Mouse (Mus musculus): Measurements from ENCODE around the gene Opcml. TPM values are rescaled to one million over a fixed set of nuclear protein-coding genes. Genes with fewer than 3 reads are reported as not detected.

Gene Opcml
- total and polyA plus RNA-seq, 2 experiments from 2014 or later = 48.3 to 140 TPM

DNA sequence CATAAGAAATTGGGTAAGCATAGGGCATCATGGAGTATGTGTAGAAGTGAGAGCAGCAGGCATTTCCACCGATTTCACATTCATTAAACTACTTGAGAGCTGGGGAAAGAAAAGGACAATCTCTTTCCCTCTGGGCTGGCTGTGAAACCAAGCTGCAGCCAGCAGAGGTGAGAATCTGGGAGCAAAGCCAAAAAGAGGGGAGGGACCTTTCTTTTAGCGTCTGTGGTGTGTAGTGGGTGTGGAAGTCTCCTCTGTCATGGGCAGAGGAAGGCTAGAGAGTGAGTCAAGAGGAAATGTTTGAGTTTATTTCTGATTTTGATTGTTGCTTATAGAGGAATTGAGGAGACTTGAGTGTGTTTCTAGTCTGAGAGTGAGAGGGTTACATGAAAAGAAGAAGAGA lies 172.8 kb downstream of the Opcml start:
- H3K27me3 ChIP-seq (ENCODE audit: insufficient read depth, low read length) = no peaks in the 10 kb centered on the region
- H3K27ac ChIP-seq (ENCODE audit: low read depth, low read length) = no peak overlapping the region
- DNase-seq = no peak
- no peaks in the 10 kb centered on the region for H3K36me3 ChIP-seq (ENCODE audit: insufficient read depth)
- H3K4me3 ChIP-seq (ENCODE audit: low read depth, low read length) = no peak overlapping the region
- ATAC-seq = no peak
- no peaks in the 10 kb centered on the region for H3K4me1 ChIP-seq (ENCODE audit: insufficient read depth)
- no peak for TF ChIP-seq CTCF (IDR thresholded peaks at IDR 0.05; ENCODE audit: low read depth)
- no peaks in the 10 kb centered on the region for H3K9me3 ChIP-seq (ENCODE audit: low read length)
- WGBS = 36% methylated on average over 2 of the region's 2 CpGs
- no peak overlapping the region for H3K9ac ChIP-seq
- no peak overlapping the region for H3K4me2 ChIP-seq (ENCODE audit: low read depth)

DNA sequence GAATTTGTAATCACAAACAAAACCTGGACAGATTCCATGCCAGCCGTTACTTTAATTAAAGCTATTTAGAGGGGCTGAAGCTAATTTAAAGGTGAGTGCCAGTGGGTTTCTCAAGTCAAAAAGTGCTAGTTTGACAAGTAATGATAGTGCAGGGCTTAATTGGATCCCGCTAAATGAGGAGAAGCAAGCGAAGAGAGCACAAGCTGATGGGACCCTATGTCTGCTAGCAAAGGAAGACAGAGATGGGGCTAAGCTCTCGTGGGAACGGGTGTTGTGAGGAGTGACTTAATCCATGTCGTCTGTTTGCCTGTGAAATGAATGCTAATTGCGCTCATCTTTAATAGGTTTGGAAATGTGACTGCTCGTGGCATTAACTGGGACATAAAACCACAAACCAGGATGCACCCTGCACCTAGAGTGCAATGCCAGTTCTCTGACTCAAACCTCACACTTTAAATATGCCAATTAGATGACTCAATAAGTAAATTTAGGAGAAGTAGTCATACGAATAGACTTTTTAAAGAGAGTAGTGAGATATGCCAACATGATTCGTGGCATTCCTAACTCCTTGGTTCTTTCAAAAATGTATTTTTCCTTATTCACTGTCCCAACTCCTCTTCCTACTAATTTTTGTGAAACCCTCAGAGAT lies 174.5 kb downstream of the Opcml start:
- no peak for ATAC-seq
- peak; percentile 25 for DNase-seq
- no peak for TF ChIP-seq CTCF (IDR thresholded peaks at IDR 0.05; ENCODE audit: low read depth)

DNA sequence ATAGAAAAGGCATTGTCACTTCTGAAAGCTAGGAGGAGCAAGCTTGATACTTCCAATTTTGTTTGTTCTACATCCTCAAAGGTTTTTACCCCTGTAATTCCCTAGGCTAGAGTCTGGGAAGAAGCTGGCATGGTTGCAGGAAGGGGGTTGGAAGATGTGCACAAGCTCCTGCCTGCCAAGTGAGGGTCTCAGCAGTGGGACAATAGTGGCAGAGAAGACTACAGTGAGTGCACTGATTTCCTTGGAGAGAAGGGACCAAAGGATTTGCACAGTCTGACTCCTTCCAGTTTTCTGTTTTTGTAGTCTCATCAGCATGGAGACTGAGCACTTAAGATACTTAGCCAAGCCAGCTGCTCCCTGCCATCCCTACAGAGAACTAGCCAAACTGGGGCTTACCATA lies 177.7 kb downstream of the Opcml start:
- Histone ChIP-seq H3K9ac (no peak overlapping the region), H3K36me3 (ENCODE audit: insufficient read depth) (no peaks in the 10 kb centered on the region), H3K4me2 (ENCODE audit: low read depth) (no peak overlapping the region), H3K4me3 (ENCODE audit: low read depth, low read length) (no peak overlapping the region), H3K27ac (ENCODE audit: low read depth, low read length) (no peak overlapping the region), H3K27me3 (ENCODE audit: insufficient read depth, low read length) (no peaks in the 10 kb centered on the region), H3K9me3 (ENCODE audit: low read length) (no peaks in the 10 kb centered on the region), H3K4me1 (ENCODE audit: insufficient read depth) (no peaks in the 10 kb centered on the region)
- TF ChIP-seq CTCF (IDR thresholded peaks at IDR 0.05; ENCODE audit: low read depth) = no peak
- peak; percentile 17 for DNase-seq
- peak; percentile 29 for ATAC-seq

More for the DNA sequence above, 174.5 kb downstream of the Opcml start:
- no peaks in the 10 kb centered on the region for H3K36me3 ChIP-seq (ENCODE audit: insufficient read depth)
- no peaks in the 10 kb centered on the region for H3K27me3 ChIP-seq (ENCODE audit: insufficient read depth, low read length)
- H3K9me3 ChIP-seq (ENCODE audit: low read length) = no peaks in the 10 kb centered on the region
- no peak overlapping the region for H3K4me3 ChIP-seq (ENCODE audit: low read depth, low read length)
- no peak overlapping the region for H3K27ac ChIP-seq (ENCODE audit: low read depth, low read length)
- H3K9ac ChIP-seq = no peak overlapping the region
- WGBS = 40% methylated on average over 10 of the region's 10 CpGs
- no peaks in the 10 kb centered on the region for H3K4me1 ChIP-seq (ENCODE audit: insufficient read depth)
- H3K4me2 ChIP-seq (ENCODE audit: low read depth) = no peak overlapping the region

DNA sequence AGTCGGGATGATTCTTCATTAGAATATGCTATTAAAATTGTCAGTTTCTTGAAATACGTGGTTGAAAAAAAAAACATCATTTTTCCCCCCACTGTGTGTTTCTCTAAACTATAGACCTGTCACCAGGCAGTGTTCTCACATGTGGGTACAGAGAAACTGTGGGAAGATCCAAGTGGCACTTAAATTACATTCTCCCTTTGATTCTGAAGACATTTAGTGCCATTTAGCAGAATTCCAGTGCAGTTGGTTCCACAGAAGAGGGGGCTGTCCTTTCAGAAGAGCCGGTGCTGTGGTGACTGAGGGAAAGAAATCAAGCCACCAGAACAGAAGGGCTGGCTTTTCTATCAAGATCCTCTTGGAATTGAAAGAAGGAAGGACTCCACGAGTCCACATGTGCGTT lies 181.7 kb downstream of the Opcml start:
- no peaks in the 10 kb centered on the region for H3K9me3 ChIP-seq (ENCODE audit: low read length)
- H3K27ac ChIP-seq (ENCODE audit: low read depth, low read length) = no peak overlapping the region
- no peak for TF ChIP-seq CTCF (IDR thresholded peaks at IDR 0.05; ENCODE audit: low read depth)
- ATAC-seq (no peak), DNase-seq (no peak)
- H3K36me3 ChIP-seq (ENCODE audit: insufficient read depth) = no peaks in the 10 kb centered on the region
- 74% methylated on average over 5 of the region's 5 CpGs for WGBS
- H3K4me1 ChIP-seq (ENCODE audit: insufficient read depth) = no peaks in the 10 kb centered on the region
- H3K9ac ChIP-seq = no peak overlapping the region
- H3K27me3 ChIP-seq (ENCODE audit: insufficient read depth, low read length) = no peaks in the 10 kb centered on the region
- no peak overlapping the region for H3K4me2 ChIP-seq (ENCODE audit: low read depth)
- H3K4me3 ChIP-seq (ENCODE audit: low read depth, low read length) = no peak overlapping the region

DNA sequence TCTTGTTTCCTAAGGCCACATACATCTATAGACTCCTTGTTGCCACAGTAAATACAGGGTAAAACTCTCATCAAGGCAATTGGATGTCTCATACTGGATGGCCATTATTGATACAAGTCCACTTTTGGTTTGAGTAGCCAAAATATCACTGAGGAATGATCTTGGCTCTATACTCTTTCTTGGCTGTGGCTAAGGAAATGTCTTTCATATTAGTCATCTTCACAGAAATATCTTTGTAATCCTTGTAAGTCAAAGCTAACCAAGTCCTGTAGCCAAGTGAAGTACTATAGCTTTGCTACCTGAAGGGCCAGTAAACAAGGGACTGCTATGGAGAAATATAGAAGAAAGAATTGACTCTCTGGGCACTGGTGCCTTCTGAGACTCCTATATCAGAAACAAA lies 192.0 kb downstream of the Opcml start:
- no peaks in the 10 kb centered on the region for H3K4me1 ChIP-seq (ENCODE audit: insufficient read depth)
- H3K4me3 ChIP-seq (ENCODE audit: low read depth, low read length) = no peak overlapping the region
- H3K27ac ChIP-seq (ENCODE audit: low read depth, low read length) = no peak overlapping the region
- H3K27me3 ChIP-seq (ENCODE audit: insufficient read depth, low read length) = no peaks in the 10 kb centered on the region
- TF ChIP-seq CTCF (IDR thresholded peaks at IDR 0.05; ENCODE audit: low read depth) = no peak
- H3K4me2 ChIP-seq (ENCODE audit: low read depth) = no peak overlapping the region
- no peak overlapping the region for H3K9ac ChIP-seq
- H3K9me3 ChIP-seq (ENCODE audit: low read length) = no peaks in the 10 kb centered on the region
- H3K36me3 ChIP-seq (ENCODE audit: insufficient read depth) = no peaks in the 10 kb centered on the region
- DNase-seq (no peak), ATAC-seq (no peak)

DNA sequence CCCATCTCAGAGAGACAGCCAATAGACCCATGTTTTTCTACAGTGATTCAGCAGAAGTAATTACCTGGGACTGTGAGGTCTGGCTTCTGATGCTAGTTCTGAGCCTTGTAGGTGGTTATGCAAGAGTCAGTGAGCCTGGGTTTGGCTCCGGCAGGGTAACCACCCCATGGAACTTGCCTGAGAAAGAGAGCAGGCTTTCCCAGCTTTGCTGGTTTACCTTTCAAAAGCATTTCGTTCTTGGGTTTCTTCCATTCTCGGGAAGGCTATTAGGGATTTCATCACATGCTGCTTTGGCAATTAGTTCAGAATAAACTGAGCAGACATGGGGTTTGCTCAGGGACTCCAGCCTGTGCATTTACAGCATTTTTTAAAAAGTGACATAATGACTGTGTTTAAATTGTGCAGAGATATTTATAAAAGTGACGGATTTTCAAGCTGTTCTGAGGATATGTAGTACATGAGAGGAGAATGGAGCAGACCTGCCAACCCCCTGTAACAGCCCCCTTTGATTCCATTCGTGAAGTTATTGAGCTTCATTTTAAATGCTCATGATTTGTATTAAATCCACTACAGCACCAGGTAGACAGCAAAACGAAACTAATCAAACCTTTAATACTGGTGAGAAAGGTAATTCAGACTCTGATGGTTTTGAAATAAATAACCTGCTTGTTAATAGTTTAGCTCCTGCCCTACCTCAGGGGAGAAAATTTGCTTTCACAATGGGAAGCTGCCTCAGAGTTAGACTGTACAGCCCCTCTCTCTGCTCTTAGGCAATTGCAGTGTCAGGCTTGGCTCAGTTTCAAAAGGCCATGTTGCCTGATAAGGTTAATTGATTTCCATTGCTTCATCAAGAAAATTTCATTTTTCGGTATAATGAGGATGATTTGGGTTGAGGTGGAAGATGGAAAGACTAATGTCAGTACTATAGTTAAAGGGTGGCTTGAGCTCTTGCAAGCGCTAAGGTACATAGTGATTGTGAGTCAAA lies 196.3 kb downstream of the Opcml start:
- DNase-seq = no peak
- Histone ChIP-seq H3K9me3 (ENCODE audit: low read length) (no peaks in the 10 kb centered on the region), H3K27ac (ENCODE audit: low read depth, low read length) (no peak overlapping the region), H3K4me1 (ENCODE audit: insufficient read depth) (no peaks in the 10 kb centered on the region), H3K36me3 (ENCODE audit: insufficient read depth) (no peaks in the 10 kb centered on the region), H3K27me3 (ENCODE audit: insufficient read depth, low read length) (no peaks in the 10 kb centered on the region), H3K4me3 (ENCODE audit: low read depth, low read length) (no peak overlapping the region), H3K9ac (no peak overlapping the region), H3K4me2 (ENCODE audit: low read depth) (no peak overlapping the region)
- TF ChIP-seq CTCF (IDR thresholded peaks at IDR 0.05; ENCODE audit: low read depth) = no peak
- ATAC-seq = peak; percentile 51
- WGBS = 66% methylated on average over 8 of the region's 8 CpGs

DNA sequence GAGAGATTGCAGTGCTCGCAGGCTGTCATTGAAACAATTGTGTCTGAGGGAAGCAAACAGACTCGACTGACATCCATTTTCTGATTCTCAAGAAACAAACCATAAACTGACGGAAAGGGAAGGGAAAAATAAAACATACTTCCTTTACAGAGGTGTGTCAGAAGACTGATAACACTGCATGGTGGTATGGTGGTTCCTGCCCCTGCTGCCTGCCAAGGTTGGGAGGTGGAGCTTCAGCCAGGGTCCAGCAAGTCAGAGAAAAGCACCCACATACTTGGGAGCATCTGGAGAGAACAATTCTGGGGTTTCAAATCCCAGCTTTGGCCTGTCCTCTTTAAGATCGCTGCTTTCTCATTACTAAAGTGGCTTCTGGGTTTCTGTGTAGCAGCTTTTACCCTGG lies 201.0 kb downstream of the Opcml start:
- Histone ChIP-seq H3K4me1 (ENCODE audit: insufficient read depth) (no peaks in the 10 kb centered on the region), H3K27ac (ENCODE audit: low read depth, low read length) (no peak overlapping the region), H3K4me2 (ENCODE audit: low read depth) (no peak overlapping the region), H3K36me3 (ENCODE audit: insufficient read depth) (no peaks in the 10 kb centered on the region), H3K9ac (no peak overlapping the region), H3K27me3 (ENCODE audit: insufficient read depth, low read length) (no peaks in the 10 kb centered on the region), H3K9me3 (ENCODE audit: low read length) (no peaks in the 10 kb centered on the region), H3K4me3 (ENCODE audit: low read depth, low read length) (no peak overlapping the region)
- WGBS = 83% methylated on average over 4 of the region's 4 CpGs
- DNase-seq (no peak), ATAC-seq (no peak)
- no peak for TF ChIP-seq CTCF (IDR thresholded peaks at IDR 0.05; ENCODE audit: low read depth)

Data from forebrain, postnatal 0 days (tissue).